Mouse (Mus musculus) heart, embryonic 14.5 days (tissue): ENCODE data around the gene Zfhx2. TPM values are rescaled to one million over a fixed set of nuclear protein-coding genes. Genes with fewer than 3 reads are reported as not detected.

ENCODE experiments used
- ATAC-seq: fragments of 200-750 bp; cut with Nextera tagmentation; 2 replicates; pipeline ENCODE4 v1.8.0; 2017; ENCODE audit warnings: low read depth, moderate TSS enrichment; ENCODE audit not compliant: insufficient number of reproducible peaks, insufficient read depth, low FRiP score
- H3K27ac ChIP-seq, 2 experiments: fragments of 200-500 bp in 1 of 2; fragments of 300-500 bp in 1 of 2; sonication (generic) in 1 of 2; replicated peaks in 1 of 2; 2 replicates each; pipeline ENCODE4 v1.5.1; 2012 to 2014; ENCODE audit warnings: low read depth in 2 of 2, low read length in 2 of 2, control low read depth in 1 of 2, mild to moderate bottlenecking in 1 of 2, mixed read lengths in 1 of 2; ENCODE audit not compliant: control insufficient read depth in 1 of 2, insufficient read depth in 1 of 2
- H3K27me3 ChIP-seq: fragments of 300-500 bp; sonication (generic); 2 replicates; pipeline ENCODE4 v1.6.1; 2014; ENCODE audit warnings: mild to moderate bottlenecking, low read length, control low read depth; ENCODE audit not compliant: control insufficient read depth, insufficient read depth
- H3K36me3 ChIP-seq: fragments of 300-500 bp; sonication (generic); 2 replicates; pipeline ENCODE4 v1.6.1; 2014; ENCODE audit warnings: mild to moderate bottlenecking, control low read depth, low read length, mixed read lengths; ENCODE audit not compliant: control insufficient read depth, insufficient read depth
- H3K4me1 ChIP-seq, 2 experiments: fragments of 200-500 bp in 1 of 2; fragments of 300-500 bp in 1 of 2; sonication (generic) in 1 of 2; 2 replicates each; pipeline ENCODE4 v1.6.1; 2012 to 2014; ENCODE audit warnings: low read length in 2 of 2, control low read depth in 1 of 2, mixed read lengths in 1 of 2; ENCODE audit not compliant: control insufficient read depth in 2 of 2, insufficient read depth in 2 of 2
- H3K4me2 ChIP-seq: fragments of 300-500 bp; sonication (generic); 2 replicates; pipeline ENCODE4 v1.6.1; 2014; ENCODE audit warnings: mild to moderate bottlenecking, low read length
- H3K4me3 ChIP-seq, 2 experiments: fragments of 200-500 bp in 1 of 2; fragments of 300-500 bp in 1 of 2; sonication (generic) in 1 of 2; 2 replicates each; pipeline ENCODE4 v1.5.1; 2012 to 2014; ENCODE audit warnings: low read length in 2 of 2, mild to moderate bottlenecking in 2 of 2, control low read depth in 1 of 2, low read depth in 1 of 2, moderate library complexity in 1 of 2; ENCODE audit not compliant: control insufficient read depth in 1 of 2, insufficient read depth in 1 of 2
- H3K9ac ChIP-seq: fragments of 300-500 bp; sonication (generic); 2 replicates; pipeline ENCODE4 v1.6.1; 2014; ENCODE audit warnings: mild to moderate bottlenecking, low read length
- H3K9me3 ChIP-seq: fragments of 300-500 bp; sonication (generic); 2 replicates; pipeline ENCODE4 v1.6.1; 2016; ENCODE audit warnings: low read length, control low read depth; ENCODE audit not compliant: control insufficient read depth
- WGBS: fragments of 180-500 bp; shearing (Covaris S2); extraction: QIAGEN DNeasy Blood & Tissue Kit; methylation state at CpG from one replicate; pipeline ENCODE4 v1.1.7; 2014; 5-methylcytosine and 5-hydroxymethylcytosine counted together
- polyA plus RNA-seq: library from polyadenylated mRNA; unstranded; fragments of >200 nt; fragmentation: Nextera tagmentation; extraction: Ambion mirVana; gene quantifications from 2 replicates; pipeline ENCODE4 v1.2.1, GENCODE M21; 2014

Gene Zfhx2
- polyA plus RNA-seq, 1 experiment from 2014 or later, result 2.6 TPM

GRCm38 (mm10) chr14:55023011-55023410 is 69.1 kb downstream of the Zfhx2 start:
- H3K9me3 ChIP-seq, result no peaks in the 10 kb centered on the region
- no peak for ATAC-seq
- H3K27me3 ChIP-seq, result no peaks in the 10 kb centered on the region
- no peak overlapping the region for H3K4me3 ChIP-seq
- no peak overlapping the region for H3K4me2 ChIP-seq
- no peak overlapping the region for H3K9ac ChIP-seq
- peaks cover 0 to 4% of the 10 kb centered on the region in 2 experiments; a peak in 1 of 4 replicates for H3K4me1 ChIP-seq
- WGBS, result 89% methylated on average over 15 of the region's 15 CpGs
- H3K36me3 ChIP-seq, result peaks cover 68% of the 10 kb centered on the region
- H3K27ac ChIP-seq, result no peak overlapping the region

- Histone ChIP-seq H3K36me3 (peaks cover 83% of the 10 kb centered on the region), H3K9ac (no peak overlapping the region), H3K27ac (no peak overlapping the region), H3K27me3 (no peaks in the 10 kb centered on the region), H3K4me3 (no peak overlapping the region), H3K4me1 (peaks cover 0 to 3% of the 10 kb centered on the region in 2 experiments; a peak in 1 of 4 replicates), H3K9me3 (no peaks in the 10 kb centered on the region), H3K4me2 (no peak overlapping the region)
- WGBS, result 94% methylated on average over 9 of the region's 9 CpGs
- no peak for ATAC-seq
These were observed 71.7 kb downstream of the Zfhx2 start for GRCm38 (mm10) chr14:55020394-55020793.

GRCm38 (mm10) chr14:55016876-55017275 is 75.2 kb downstream of the Zfhx2 start:
- H3K27me3 ChIP-seq, result no peaks in the 10 kb centered on the region
- ATAC-seq, result no peak
- H3K9ac ChIP-seq, result no peak overlapping the region
- peaks cover 49% of the 10 kb centered on the region for H3K36me3 ChIP-seq
- H3K4me3 ChIP-seq, result no peak overlapping the region
- H3K4me2 ChIP-seq, result no peak overlapping the region
- no peaks in the 10 kb centered on the region for H3K9me3 ChIP-seq
- 88% methylated on average over 16 of the region's 16 CpGs for WGBS
- H3K4me1 ChIP-seq, result peaks cover 0 to 5% of the 10 kb centered on the region in 2 experiments; a peak in 2 of 4 replicates
- H3K27ac ChIP-seq, result no peak overlapping the region

DNA sequence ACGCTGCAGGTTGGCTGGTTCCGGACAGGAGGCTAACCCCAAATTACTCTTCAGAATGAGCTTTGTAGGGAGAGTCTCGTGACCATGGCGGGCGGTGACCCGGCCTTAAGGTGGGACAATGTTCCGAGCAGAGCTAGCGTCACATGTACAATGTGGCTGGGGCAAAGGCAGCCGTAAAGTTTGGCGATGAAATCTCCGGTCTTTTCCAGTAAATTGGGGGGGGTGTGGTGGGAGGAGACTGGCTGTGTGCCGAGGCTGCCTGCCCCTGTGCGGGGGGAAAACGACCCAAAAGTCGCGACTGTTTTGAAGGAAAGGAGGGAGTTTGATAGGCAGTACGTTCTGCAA is 76.4 kb downstream of the Zfhx2 start:
- H3K9me3 ChIP-seq, result no peaks in the 10 kb centered on the region
- 0% methylated on average over 17 of the region's 17 CpGs for WGBS
- peak; percentile 32 for ATAC-seq

GRCm38 (mm10) chr14:55014991-55015766 is 76.9 kb downstream of the Zfhx2 start, which contains the start of gene Ngdn:
Ngdn (plus strand) TSS chr14:55015454.
- peaks cover 0 to 6% of the 10 kb centered on the region in 2 experiments; a peak in 3 of 4 replicates for H3K4me1 ChIP-seq
- H3K4me3 ChIP-seq, result peak within 1 kb of the TSS; percentile 72 to 76
- no peaks in the 10 kb centered on the region for H3K27me3 ChIP-seq
- peak within 1 kb of the TSS; percentile 95 for H3K27ac ChIP-seq
- H3K9ac ChIP-seq, result peak within 1 kb of the TSS; percentile 84
- peak; percentile 93 for ATAC-seq
- WGBS, result under 1% methylated on average over 36 of the region's 36 CpGs
- H3K9me3 ChIP-seq, result no peaks in the 10 kb centered on the region
- peaks cover 32% of the 10 kb centered on the region for H3K36me3 ChIP-seq
- peak within 1 kb of the TSS; percentile 77 for H3K4me2 ChIP-seq

More for the DNA sequence above, 76.4 kb downstream of the Zfhx2 start:
- H3K27ac ChIP-seq, result peak overlapping the region; percentile 69 to 81
- peak overlapping the region; percentile 77 for H3K4me2 ChIP-seq
- peaks cover 38% of the 10 kb centered on the region for H3K36me3 ChIP-seq
- peak overlapping the region; percentile 72 to 76 for H3K4me3 ChIP-seq
- no peaks in the 10 kb centered on the region for H3K27me3 ChIP-seq
- H3K4me1 ChIP-seq, result peaks cover 0 to 5% of the 10 kb centered on the region in 2 experiments; a peak in 2 of 4 replicates
- H3K9ac ChIP-seq, result peak overlapping the region; percentile 84

GRCm38 (mm10) chr14:55014591-55014990 is 77.5 kb downstream of the Zfhx2 start:
- Histone ChIP-seq H3K27ac (peak overlapping the region; percentile 95), H3K4me3 (peak overlapping the region; percentile 44 to 51), H3K9ac (peak overlapping the region; percentile 75), H3K4me2 (peak overlapping the region; percentile 67), H3K27me3 (no peaks in the 10 kb centered on the region), H3K4me1 (peaks cover 2 to 12% of the 10 kb centered on the region in 2 experiments), H3K36me3 (peaks cover 28% of the 10 kb centered on the region), H3K9me3 (no peaks in the 10 kb centered on the region)
- WGBS, result under 1% methylated on average over 27 of the region's 27 CpGs
- ATAC-seq, result peak; percentile 49

GRCm38 (mm10) chr14:55011116-55011515 is 81.0 kb downstream of the Zfhx2 start:
- H3K4me3 ChIP-seq, result no peak overlapping the region
- no peak overlapping the region for H3K9ac ChIP-seq
- no peaks in the 10 kb centered on the region for H3K27me3 ChIP-seq
- no peak for ATAC-seq
- H3K36me3 ChIP-seq, result peaks cover 4% of the 10 kb centered on the region; the same call in 1 of the 2 replicates
- 83% methylated on average over 4 of the region's 4 CpGs for WGBS
- H3K27ac ChIP-seq, result no peak overlapping the region
- peaks cover 8 to 33% of the 10 kb centered on the region in 2 experiments for H3K4me1 ChIP-seq
- H3K9me3 ChIP-seq, result no peaks in the 10 kb centered on the region
- H3K4me2 ChIP-seq, result no peak overlapping the region
